Mouse (Mus musculus) neural tube, embryonic 11.5 days (tissue): Measurements from ENCODE around the gene Actn2. TPM values are rescaled to one million over a fixed set of nuclear protein-coding genes. Genes with fewer than 3 reads are reported as not detected.

ENCODE experiments used
- ATAC-seq: fragments of 200-750 bp; cut with Nextera tagmentation; 2 replicates; pipeline ENCODE4 v1.8.0; 2017; ENCODE audit warnings: moderate number of reproducible peaks, mild to moderate bottlenecking, moderate TSS enrichment, moderate library complexity; ENCODE audit not compliant: insufficient read depth, low FRiP score, low TSS enrichment
- DNase-seq: peaks from one replicate; pipeline ENCODE4 v3.0.0-alpha.2; 2015; ENCODE audit warnings: low spot score
- H3K27ac ChIP-seq: fragments of 300-500 bp; sonication (generic); 2 replicates; pipeline ENCODE4 v1.5.1; 2014; ENCODE audit warnings: low read depth, mild to moderate bottlenecking, low read length
- H3K27me3 ChIP-seq: fragments of 300-500 bp; sonication (generic); 2 replicates; pipeline ENCODE4 v1.6.1; 2014; ENCODE audit warnings: mild to moderate bottlenecking, low read length, mixed read lengths; ENCODE audit not compliant: control insufficient read depth, insufficient read depth
- H3K36me3 ChIP-seq: fragments of 300-500 bp; sonication (generic); 2 replicates; pipeline ENCODE4 v1.6.1; 2014; ENCODE audit warnings: mild to moderate bottlenecking, low read length, moderate library complexity, mixed read lengths; ENCODE audit not compliant: control insufficient read depth, insufficient read depth
- H3K4me1 ChIP-seq: fragments of 300-500 bp; sonication (generic); 2 replicates; pipeline ENCODE4 v1.6.1; 2014; ENCODE audit warnings: low read length, mixed read lengths; ENCODE audit not compliant: control insufficient read depth, insufficient read depth
- H3K4me2 ChIP-seq: fragments of 300-500 bp; sonication (generic); 2 replicates; pipeline ENCODE4 v1.6.1; 2014; ENCODE audit warnings: low read depth, mild to moderate bottlenecking, moderate library complexity
- H3K4me3 ChIP-seq: fragments of 300-500 bp; sonication (generic); 2 replicates; pipeline ENCODE4 v1.5.1; 2014; ENCODE audit warnings: low read depth, low read length
- H3K9ac ChIP-seq: fragments of 300-500 bp; sonication (generic); 2 replicates; pipeline ENCODE4 v1.6.1; 2014; ENCODE audit warnings: mild to moderate bottlenecking, low read length
- H3K9me3 ChIP-seq: fragments of 300-500 bp; sonication (generic); 2 replicates; pipeline ENCODE4 v1.6.1; 2016; ENCODE audit warnings: low read length; ENCODE audit not compliant: control insufficient read depth
- whole genome bisulfite sequencing: fragments of 180-500 bp; shearing (Covaris S2); extraction: QIAGEN DNeasy Blood & Tissue Kit; methylation state at CpG from one replicate; pipeline ENCODE4 v1.1.7; 2014; 5-methylcytosine and 5-hydroxymethylcytosine counted together
- polyA plus RNA-seq: library from polyadenylated mRNA; unstranded; fragments of >200 nt; fragmentation: Nextera tagmentation; extraction: Ambion mirVana; gene quantifications from 2 replicates; pipeline ENCODE4 v1.2.1, GENCODE M21; 2014

The Actn2 gene
- polyA plus RNA-seq, 1 experiment from 2014 or later: 31.9 TPM

DNA sequence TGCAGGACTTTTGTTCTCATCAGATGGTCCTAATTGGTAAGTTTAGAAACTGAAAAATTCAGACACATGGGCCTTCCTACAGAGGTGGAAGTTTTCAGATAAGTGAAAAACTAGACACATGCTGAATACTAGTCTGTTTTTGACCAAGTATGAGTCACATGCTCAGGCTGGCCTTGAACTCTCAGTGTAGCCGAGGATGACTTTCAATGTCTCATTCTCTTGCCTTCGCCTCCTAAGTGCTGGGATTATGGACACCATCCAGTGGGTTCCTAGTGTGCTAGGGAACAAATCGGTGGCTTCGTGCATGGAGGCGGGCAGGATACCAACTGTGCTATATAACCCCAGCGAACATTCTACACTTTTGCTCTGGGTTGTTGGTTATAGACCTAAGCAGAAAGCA is 13.0 kb downstream of the Actn2 start:
- Histone ChIP-seq H3K27me3 (no peaks in the 10 kb centered on the region), H3K9me3 (no peaks in the 10 kb centered on the region), H3K9ac (no peak overlapping the region), H3K36me3 (no peaks in the 10 kb centered on the region), H3K4me3 (no peak overlapping the region), H3K4me2 (no peak overlapping the region), H3K4me1 (no peaks in the 10 kb centered on the region), H3K27ac (no peak overlapping the region)
- DNase-seq (no peak), ATAC-seq (no peak)
- 92% methylated on average over 6 of the region's 6 CpGs for WGBS

DNA sequence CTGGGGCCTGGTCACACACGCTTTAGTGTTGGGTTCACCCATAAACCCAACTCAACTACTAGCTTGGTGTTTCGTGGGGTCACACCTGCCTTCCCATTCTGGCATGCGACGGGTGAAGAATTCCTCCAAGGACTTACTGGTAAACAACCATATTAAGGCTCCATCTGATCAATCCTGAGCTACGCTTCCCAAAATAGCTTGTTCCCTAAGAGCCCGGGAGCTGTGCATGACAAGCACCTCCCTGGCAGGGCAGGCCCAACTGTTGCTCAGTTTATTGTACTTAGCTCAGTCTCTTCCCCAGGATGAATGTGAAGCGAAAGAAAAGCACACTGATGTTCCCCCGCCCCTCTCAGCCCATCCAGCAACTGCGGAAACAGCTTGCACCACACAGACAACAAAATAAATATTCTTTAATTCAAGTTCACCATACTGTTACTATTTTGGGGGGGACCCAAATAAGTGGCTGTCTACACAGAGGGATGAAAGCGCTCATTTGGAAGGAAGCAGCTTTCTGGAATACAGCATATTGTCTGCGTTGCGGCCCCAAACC is 17.4 kb downstream of the Actn2 start:
- Histone ChIP-seq H3K27ac (no peak overlapping the region), H3K27me3 (no peaks in the 10 kb centered on the region), H3K4me2 (no peak overlapping the region), H3K36me3 (no peaks in the 10 kb centered on the region), H3K4me3 (no peak overlapping the region), H3K9ac (no peak overlapping the region), H3K4me1 (no peaks in the 10 kb centered on the region), H3K9me3 (no peaks in the 10 kb centered on the region)
- 92% methylated on average over 12 of the region's 12 CpGs for WGBS
- ATAC-seq (no peak), DNase-seq (no peak)

DNA sequence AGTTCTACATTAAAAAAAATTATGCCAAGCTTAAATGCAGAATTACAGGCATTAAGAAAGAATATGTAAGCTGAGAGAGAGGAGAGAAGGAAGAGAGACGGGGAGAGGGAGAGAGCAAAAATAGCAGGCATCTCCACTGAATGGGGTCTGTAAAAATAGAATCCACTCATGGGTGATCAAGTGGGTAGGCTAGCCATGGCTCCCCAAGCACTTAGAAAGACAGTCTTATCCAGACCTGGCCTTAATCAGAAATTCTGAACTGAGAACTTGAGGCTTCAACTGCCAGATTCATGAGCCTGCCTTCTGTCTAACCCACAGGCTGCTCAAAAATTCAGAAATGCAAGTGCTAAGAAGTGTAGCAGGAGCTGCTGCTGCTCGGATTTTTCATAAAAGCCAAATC is 20.4 kb downstream of the Actn2 start:
- no peak for ATAC-seq
- no peaks in the 10 kb centered on the region for H3K9me3 ChIP-seq
- H3K27ac ChIP-seq: no peak overlapping the region
- H3K4me1 ChIP-seq: no peaks in the 10 kb centered on the region
- no peak overlapping the region for H3K4me2 ChIP-seq
- H3K27me3 ChIP-seq: no peaks in the 10 kb centered on the region
- no peak overlapping the region for H3K9ac ChIP-seq
- H3K4me3 ChIP-seq: no peak overlapping the region
- WGBS: 81% methylated on average over 2 of the region's 2 CpGs
- DNase-seq: no peak
- no peaks in the 10 kb centered on the region for H3K36me3 ChIP-seq

DNA sequence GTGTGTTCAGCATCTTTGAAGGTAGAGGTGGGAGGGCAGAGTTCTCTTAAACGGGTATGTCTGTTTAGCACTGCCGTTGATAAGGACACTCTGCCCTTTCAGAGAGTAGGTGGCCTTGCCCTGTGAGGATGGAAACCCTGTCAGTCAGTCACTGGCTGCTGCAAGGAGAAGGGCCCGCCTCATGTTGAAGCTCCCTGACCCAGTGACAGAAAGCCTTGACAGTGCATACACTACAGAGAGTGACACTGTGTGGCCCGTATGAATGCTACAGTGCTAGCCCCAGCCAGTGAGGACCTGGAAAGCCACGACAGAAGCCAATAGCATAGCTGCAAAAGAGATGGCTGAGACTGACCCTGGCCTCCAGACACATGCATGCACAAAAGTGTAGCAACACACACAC is 22.5 kb downstream of the Actn2 start:
- no peaks in the 10 kb centered on the region for H3K36me3 ChIP-seq
- H3K4me3 ChIP-seq: no peak overlapping the region
- H3K9ac ChIP-seq: no peak overlapping the region
- ATAC-seq: no peak
- DNase-seq: no peak
- H3K27me3 ChIP-seq: no peaks in the 10 kb centered on the region
- WGBS: 81% methylated on average over 5 of the region's 5 CpGs
- H3K9me3 ChIP-seq: no peaks in the 10 kb centered on the region
- H3K4me1 ChIP-seq: no peaks in the 10 kb centered on the region
- H3K4me2 ChIP-seq: no peak overlapping the region
- no peak overlapping the region for H3K27ac ChIP-seq

DNA sequence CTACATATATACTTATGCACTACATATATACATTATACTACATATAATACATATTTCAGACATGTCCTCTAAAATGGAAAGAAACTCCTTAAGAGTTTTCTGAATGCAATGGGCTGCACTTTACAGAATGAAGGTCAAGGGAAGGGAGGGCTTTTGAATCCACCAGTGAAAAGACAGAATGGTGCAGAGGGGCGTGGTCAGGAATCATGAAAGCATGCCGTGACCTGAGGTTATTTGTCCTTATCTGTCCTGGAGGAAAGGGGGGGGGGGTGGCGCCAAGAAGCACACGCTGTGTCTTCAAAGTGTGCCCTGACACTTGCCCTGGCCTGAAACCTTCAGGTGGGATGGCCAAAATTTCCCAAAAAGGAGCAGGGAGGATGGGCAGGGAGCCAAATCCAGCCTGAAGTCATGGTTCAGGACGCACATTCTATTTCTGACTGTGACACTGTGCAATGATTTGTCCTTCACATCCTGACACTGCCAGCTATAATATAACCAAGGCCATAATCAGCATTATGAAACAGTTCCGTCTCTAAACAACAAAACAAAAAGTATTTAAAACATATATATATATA is 23.3 kb downstream of the Actn2 start:
- Histone ChIP-seq H3K4me1 (no peaks in the 10 kb centered on the region), H3K9me3 (no peaks in the 10 kb centered on the region), H3K4me3 (no peak overlapping the region), H3K27me3 (no peaks in the 10 kb centered on the region), H3K9ac (no peak overlapping the region), H3K36me3 (no peaks in the 10 kb centered on the region), H3K27ac (no peak overlapping the region), H3K4me2 (no peak overlapping the region)
- DNase-seq (no peak), ATAC-seq (no peak)
- WGBS: 79% methylated on average over 6 of the region's 6 CpGs

DNA sequence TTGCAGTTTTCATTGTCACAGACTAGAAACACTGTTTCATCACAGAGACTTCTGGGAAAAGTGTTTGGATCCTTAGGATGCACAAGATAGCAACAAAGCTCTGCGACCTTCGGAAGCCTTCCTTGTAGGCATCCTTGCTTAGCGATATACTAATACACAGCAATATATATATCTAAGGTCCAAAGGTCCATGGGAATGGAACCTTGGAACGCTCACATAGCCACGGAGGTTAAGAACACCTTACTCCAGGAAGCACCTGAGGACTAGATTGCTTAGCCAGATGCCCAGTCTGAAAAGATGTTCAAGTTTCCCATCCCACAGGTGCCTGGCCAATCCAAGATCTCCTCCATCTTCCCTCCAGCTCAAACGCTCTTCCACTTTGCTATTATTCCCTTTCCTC is 26.4 kb downstream of the Actn2 start:
- no peak for DNase-seq
- no peak overlapping the region for H3K4me2 ChIP-seq
- no peak overlapping the region for H3K27ac ChIP-seq
- no peak for ATAC-seq
- H3K4me1 ChIP-seq: no peaks in the 10 kb centered on the region
- WGBS: 95% methylated on average over 6 of the region's 6 CpGs
- H3K36me3 ChIP-seq: no peaks in the 10 kb centered on the region
- no peaks in the 10 kb centered on the region for H3K9me3 ChIP-seq
- H3K4me3 ChIP-seq: no peak overlapping the region
- H3K9ac ChIP-seq: no peak overlapping the region
- H3K27me3 ChIP-seq: no peaks in the 10 kb centered on the region

DNA sequence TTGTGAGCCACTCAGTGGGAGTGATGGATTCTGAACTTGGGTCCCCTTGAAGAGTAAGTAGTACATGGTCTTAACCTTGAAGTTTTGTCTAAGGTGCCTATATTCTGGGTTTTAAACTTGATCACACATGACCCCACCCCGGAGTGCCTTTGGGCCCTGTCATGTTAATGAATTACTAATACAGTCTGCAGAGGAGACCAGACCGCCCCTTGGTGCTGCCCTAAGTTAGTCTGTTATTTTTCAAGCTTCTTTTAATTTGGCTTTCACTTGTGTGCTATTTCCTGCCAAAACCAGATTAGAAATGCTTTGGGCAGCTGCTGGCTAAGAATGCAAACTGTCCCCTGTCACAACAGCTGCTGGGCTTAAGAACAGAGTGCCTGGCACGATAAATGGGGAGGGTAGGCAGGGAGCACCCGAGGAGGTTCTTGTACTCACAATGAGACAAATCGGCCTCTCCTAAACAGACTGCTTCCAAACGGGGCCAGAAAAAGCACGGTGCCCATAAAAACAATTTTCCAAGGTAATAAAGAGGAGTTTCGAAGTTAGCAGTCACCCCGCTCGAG is 28.5 kb downstream of the Actn2 start:
- H3K9ac ChIP-seq: no peak overlapping the region
- H3K36me3 ChIP-seq: no peaks in the 10 kb centered on the region
- no peaks in the 10 kb centered on the region for H3K4me1 ChIP-seq
- H3K9me3 ChIP-seq: no peaks in the 10 kb centered on the region
- no peak overlapping the region for H3K4me2 ChIP-seq
- H3K27ac ChIP-seq: no peak overlapping the region
- no peak overlapping the region for H3K4me3 ChIP-seq
- no peak for ATAC-seq
- 74% methylated on average over 10 of the region's 10 CpGs for WGBS
- DNase-seq: no peak
- H3K27me3 ChIP-seq: no peaks in the 10 kb centered on the region

DNA sequence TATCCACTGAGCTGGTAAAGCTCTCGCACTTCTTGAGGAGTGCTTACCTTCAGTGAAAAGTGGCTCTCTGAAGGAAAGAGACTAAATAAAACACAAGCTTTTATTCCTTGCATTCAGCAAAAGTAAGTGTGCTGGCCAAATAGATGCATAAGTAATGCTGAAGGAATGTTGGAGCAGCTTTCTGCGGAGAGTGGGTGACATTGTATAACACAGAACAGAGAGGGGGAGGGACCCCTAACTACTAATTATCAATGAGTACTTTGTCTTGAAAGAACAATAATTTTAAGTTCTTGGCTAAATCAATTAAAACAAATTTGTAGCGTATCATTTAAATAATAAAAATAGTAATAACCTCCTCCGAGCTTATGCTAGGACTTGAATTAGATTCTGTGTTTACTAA is 29.2 kb downstream of the Actn2 start:
- Histone ChIP-seq H3K9me3 (no peaks in the 10 kb centered on the region), H3K4me2 (no peak overlapping the region), H3K9ac (no peak overlapping the region), H3K4me1 (no peaks in the 10 kb centered on the region), H3K27ac (no peak overlapping the region), H3K27me3 (no peaks in the 10 kb centered on the region), H3K36me3 (no peaks in the 10 kb centered on the region), H3K4me3 (no peak overlapping the region)
- WGBS: 83% methylated on average over 4 of the region's 4 CpGs
- ATAC-seq: no peak
- DNase-seq: no peak

DNA sequence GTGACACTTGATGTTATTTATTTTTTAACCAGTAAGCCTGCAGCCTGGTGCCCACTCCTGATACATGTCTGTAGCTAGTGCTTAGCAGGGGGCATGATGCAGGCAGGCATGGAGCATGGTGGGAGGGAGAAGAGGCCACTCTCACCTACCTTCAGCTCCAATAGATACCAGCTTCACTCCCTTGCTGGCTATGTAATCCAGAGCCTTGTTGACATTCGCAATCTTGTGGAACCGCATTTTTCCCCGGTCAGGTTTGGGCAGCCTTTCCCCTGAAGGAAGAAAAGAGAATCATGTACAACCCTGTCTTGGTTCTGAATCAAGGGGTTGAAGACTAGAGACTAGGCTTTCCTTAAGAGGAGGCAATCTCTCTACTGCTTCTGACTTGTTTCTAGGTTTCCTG is 31.1 kb downstream of the Actn2 start:
- DNase-seq (no peak), ATAC-seq (no peak)
- Histone ChIP-seq H3K27me3 (no peaks in the 10 kb centered on the region), H3K27ac (no peak overlapping the region), H3K9me3 (no peaks in the 10 kb centered on the region), H3K4me1 (no peaks in the 10 kb centered on the region), H3K4me3 (no peak overlapping the region), H3K9ac (no peak overlapping the region), H3K36me3 (no peaks in the 10 kb centered on the region), H3K4me2 (no peak overlapping the region)
- 97% methylated on average over 3 of the region's 3 CpGs for WGBS
